Mouse (Mus musculus) urinary bladder, postnatal 4 days (tissue): ENCODE data around the gene Commd3.
A peak's percentile ranks its signal among the peaks of the same experiment; 100 is the strongest.

Experiments
- DNase-seq, 2 experiments: peaks; one replicate each; pipeline ENCODE4 v3.0.0; 2021 to 2022; ENCODE audit warnings: low spot score in 2 of 2

Commd3 gene

DNA sequence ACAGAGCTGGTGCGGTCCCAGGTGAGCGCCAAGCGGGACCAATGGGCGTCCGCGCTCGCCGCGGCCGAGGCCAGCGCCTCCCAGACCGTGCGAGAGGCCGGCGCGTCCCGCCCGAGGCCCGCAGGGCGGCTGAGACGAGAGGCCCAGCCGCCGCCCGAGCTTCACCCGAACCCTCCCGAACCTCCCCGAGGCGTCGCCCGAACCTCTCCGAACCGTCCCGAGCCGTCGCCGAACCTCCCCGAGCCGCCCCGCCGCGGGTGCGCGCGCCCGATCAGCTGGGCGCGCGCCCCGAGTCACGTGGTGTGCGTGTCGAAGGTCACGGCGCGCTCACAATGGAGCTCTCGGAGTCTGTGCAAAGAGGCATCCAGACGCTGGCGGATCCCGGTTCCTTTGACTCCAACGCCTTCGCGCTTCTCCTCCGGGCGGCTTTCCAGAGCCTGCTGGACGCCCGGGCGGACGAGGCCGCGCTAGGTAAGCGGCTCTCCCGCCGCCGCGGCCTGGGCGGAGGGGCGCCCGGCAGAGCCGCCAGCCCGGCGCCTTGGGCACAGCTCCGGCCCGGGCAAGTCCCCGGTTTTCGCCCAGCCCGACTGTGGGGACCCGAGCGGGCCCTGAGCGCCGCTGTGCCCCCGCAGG is at the start of gene Commd3:
TSS of gene Commd3 (plus strand) at position 252 of the 633 bp plus-strand sequence.
- peak; percentile 95 to 97 for DNase-seq

- DNase-seq, result no peak
These were observed 49.0 kb upstream of the Commd3 start for GRCm38 (mm10) chr2:18623219-18623618.

DNA sequence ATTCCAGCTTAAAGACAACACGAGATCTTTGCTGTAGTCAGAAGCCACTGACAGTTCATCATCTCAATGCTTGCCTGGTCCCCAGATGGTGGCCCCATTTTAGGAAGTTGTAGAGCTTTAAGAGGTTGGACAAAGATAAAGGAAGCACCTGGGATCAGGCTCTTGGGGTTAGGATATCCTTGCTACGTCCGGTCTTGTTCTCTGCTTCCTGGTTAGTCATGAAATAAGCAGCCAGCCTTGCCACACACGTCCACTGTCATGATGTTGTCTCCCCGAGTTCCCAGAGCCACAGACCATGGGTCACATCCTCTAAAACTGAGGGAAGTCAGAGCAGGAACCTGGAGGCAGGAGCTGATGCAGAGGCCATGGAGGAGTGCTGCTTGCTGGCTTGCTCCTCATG is 41.6 kb upstream of the Commd3 start:
- DNase-seq, result no peak

DNA sequence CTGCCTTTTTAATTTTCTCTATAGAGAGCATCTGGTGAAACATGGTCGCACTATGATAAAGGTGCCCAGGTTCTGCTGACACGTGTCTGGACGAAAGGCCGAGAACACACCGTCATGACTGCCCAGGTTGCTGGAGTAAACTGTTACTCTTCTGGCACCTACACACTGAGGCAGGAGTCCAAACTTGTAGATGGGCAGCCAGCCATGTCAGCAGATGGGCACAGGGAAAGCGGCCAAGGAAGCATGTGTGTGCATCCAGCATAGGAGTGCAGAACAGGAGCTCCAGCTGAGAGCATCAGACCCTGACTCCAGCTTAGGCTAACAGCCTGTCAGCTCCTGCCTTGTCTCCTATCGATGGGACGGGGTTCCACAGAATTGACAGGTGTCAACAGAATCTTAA is 37.1 kb upstream of the Commd3 start:
- peak in 1 of 2 experiments; percentile 21 for DNase-seq

GRCm38 (mm10) chr2:18648563-18648962 is 23.6 kb upstream of the Commd3 start:
- no peak for DNase-seq

GRCm38 (mm10) chr2:18654821-18655220 is 17.4 kb upstream of the Commd3 start:
- DNase-seq, result no peak

- no peak for DNase-seq
These were observed 8.2 kb upstream of the Commd3 start for GRCm38 (mm10) chr2:18664003-18664402.

- no peak for DNase-seq
These were observed 1.1 kb upstream of the Commd3 start for GRCm38 (mm10) chr2:18671041-18671440.

GRCm38 (mm10) chr2:18672766-18673164 is 581 bp downstream of the Commd3 start:
- DNase-seq, result no peak

GRCm38 (mm10) chr2:18673766-18674165 is 1.6 kb downstream of the Commd3 start:
- no peak for DNase-seq

DNA sequence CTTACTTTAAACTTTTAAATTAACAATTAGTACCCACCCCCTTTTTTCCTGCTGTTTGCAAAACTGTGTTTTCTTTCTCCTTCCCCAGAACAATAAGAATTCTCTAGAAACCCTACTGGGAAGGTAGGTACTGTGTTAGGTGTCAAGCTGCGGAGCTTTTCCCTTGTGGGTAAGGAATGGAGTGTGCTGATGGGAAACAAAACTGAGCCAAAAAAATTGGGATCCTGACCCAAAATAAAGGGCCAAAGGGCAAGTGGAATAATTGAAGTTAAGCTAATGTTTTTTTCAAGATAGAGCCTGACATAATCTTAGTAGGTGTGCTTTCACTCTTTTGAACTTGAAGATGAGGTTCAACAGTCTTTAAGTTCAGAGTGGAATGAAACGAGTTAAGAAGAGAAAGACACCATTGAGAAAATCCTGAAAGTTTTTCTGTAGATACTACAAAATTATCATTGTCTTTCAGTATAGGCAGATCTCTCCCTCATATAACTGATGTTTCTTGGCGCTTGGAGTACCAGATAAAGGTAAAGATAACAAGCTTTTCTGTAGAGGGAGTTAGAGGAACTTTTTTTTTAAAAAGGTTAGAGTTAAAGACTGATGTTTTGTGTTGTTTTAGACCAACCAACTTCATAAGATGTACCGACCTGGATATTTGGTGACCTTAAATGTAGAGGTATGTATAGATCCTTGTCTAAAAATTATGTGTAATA is 2.2 kb downstream of the Commd3 start:
- no peak for DNase-seq

DNA sequence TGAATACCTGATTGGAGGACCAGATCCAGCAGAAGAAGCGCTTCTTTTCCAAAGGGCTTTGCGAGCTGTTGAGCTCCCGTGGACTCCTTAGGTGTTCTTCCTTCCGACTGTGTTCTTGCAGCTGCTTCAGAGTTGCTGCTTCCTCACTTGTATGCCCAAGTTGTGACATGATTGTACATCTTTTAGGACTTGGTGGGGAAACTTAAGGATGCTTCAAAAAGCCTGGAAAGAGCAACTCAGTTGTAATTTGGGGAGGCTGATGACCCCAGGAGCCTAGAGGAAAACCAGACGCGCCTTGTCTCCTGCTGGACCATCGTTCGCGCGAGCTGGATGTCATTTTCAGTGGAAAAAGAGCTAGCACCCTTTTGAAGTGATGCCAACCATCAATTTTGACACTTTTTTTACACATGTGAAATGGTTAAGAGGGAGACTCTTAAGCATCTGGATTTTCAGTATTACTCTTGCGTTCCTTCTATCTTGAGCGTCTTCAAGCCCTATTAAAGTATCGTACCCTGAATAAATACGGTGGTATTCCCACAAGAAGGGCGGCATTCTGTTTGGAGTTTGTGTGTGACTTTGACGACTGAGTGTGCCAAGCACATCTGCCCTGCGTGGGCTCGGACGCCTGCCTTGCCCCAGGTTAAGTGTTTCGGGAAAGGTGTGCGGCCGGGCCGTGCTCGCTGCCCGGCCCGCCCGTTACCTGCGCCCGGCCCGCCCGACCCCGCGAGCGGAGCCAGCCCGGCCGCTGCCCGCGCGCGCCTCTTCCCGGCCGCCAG is 3.7 kb downstream of the Commd3 start:
- no peak for DNase-seq

- peak; percentile 76 to 81 for DNase-seq
These were observed 4.3 kb downstream of the Commd3 start for GRCm38 (mm10) chr2:18676457-18676935.

DNA sequence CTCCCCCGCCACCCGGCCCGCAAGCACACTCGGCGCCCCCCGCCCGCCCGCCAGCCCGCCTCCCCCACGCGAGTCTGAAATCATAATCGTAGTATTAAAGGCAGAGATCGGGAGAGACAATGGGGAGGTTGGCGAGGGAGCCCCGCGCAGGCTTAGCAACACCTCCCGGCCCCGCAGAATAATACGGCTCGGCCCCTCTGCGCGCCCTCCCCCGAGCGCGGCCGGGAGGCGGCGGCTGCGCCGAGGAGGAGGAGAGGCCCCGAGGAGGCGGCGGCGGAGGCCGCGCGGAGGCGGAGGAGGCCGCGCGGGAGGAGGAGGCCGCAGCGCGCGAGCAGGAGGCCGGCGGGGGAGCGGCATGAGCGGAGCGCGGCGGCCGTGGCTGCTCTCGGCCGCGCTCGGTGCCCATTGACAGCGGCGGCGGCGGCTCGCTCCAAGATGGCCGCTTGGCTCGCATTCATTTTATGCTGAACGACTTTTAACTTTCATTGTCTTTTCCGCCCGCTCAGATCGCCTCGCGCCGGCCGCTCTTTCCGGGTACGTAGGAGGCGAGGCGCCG is 4.8 kb downstream of the Commd3 start, which contains the start of gene Bmi1:
TSS of gene Bmi1 (plus strand) at position 83 of the 556 bp plus-strand sequence.
- peak; percentile 63 to 76 for DNase-seq

DNA sequence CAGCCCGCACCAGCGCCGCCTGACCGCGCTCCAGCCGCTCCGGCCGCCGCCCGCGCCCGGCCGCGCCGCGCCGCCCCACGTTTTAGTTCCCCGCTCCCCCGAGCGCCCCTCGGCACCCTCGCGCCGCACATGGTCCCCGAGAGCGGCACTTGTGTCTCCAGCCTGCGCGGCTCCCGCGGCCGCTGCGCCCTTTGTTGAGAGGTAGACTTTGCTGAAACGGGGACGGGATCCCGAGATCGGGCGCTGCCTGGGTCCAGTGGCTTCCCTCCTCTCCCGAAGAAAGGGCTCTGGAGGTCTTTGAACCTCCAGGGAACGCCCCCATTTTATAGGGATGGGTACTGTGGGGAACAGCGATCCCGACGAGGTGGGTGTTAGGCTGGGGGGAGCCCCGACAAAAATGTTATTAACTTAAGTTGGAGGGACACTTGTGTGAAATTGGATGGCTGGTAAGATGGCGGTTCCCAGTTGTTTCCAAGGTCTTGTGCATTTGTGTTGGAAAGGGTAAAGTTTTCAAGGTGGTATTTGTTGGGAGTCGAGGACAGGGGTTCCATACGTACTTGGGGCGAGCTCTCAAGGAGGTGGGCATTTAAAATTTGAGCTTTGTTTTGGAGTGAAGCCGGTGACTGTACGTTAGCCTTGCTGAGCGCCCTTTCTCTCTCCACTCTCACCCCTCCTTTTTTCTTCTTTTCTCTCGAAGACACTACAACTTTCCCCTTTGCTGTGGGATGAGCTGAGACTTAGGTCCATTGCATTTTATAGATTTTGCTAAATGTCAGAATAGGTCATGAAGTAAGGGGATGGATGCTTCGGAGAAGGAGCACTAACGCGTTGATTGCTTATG is 5.7 kb downstream of the Commd3 start:
- DNase-seq, result peak in 1 of 2 experiments; percentile 51

GRCm38 (mm10) chr2:18679701-18680100 is 7.5 kb downstream of the Commd3 start:
- DNase-seq, result no peak

GRCm38 (mm10) chr2:18680501-18680900 is 8.3 kb downstream of the Commd3 start:
- no peak for DNase-seq

- peak in 1 of 2 experiments; percentile 62 for DNase-seq
These were observed 8.8 kb downstream of the Commd3 start for GRCm38 (mm10) chr2:18680961-18681360.

DNA sequence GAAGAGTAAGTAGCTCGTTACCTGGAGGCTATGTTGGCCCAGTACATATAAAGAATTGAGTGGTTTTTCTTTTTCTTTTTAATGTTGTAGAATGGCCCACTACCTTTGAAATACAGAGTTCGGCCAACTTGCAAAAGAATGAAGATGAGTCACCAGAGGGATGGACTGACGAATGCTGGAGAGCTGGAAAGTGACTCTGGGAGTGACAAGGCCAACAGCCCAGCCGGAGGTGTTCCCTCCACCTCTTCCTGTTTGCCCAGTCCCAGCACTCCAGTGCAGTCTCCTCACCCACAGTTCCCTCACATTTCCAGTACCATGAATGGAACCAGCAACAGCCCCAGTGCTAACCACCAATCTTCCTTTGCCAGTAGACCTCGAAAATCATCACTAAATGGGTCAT is 11.9 kb downstream of the Commd3 start:
- DNase-seq, result no peak

DNA sequence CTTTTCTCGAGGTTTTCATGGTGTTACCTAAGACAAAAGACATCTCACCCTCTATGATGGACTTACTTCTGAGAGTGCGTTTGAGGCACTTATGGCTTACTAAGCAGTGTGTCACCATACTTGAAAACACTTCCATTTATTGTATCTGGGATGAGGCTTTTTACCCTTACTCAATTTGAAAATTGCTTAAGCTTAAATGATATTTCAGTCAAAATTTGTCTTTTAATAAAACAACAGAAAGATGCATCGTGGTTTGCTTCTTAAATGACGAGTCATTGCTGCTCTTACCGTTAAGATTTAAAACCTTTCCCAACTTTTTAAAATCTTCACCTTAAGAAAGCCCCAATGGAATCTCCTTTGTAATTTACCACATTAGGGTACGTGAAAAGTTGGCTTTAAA is 14.2 kb downstream of the Commd3 start:
- DNase-seq, result no peak
